Mouse (Mus musculus) testis, adult 2 months (tissue): ENCODE data around the gene Phf3.

Experiments used
- CTCF ChIP-seq: fragments of 200-500 bp; IDR thresholded peaks from 2 replicates; pipeline ENCODE4 v1.5.1; 2012; ENCODE audit warnings: low read depth, mild to moderate bottlenecking, inconsistent platforms, low read length, moderate library complexity; ENCODE audit not compliant: control insufficient read depth, insufficient read depth, insufficient replicate concordance
- POLR2A ChIP-seq: fragments of 200-500 bp; IDR thresholded peaks from 2 replicates; pipeline ENCODE4 v1.6.1; 2012; ENCODE audit warnings: low read depth, mild to moderate bottlenecking, inconsistent platforms, low read length, moderate library complexity; ENCODE audit not compliant: control insufficient read depth

DNA sequence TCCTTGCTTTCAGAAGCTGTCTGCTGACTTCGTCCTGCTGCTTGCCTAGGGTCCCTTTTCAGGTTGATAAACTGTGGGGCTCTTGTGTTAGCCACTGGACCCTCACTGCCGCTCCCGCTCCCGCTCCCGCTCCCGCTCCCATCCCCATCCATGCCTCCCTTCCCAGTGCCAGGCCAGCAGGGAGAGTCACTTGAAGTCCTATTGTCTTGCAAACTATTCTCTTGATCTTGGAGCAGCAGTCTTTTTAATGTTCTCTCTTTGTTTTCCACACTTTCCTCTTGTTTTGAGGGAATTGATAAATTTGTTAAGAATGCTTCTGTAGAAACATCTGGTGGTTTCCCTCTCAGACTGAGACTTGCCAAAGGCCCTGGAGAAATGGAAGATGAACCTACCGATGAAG is 68.8 kb downstream of the Phf3 start:
- TF ChIP-seq CTCF (no peak), POLR2A (no peak)
